Mouse (Mus musculus) CD4-positive, CD25-positive, alpha-beta regulatory T cell, adult 4 months (primary cell): ENCODE measurements at regions not wholly inside any gene's neighbourhood (a gene's known extent, or its start where the extent isn't known, plus 50 kb on each side); places are given as distances from the start of the nearest gene placed in this dataset.

ENCODE experiments used
- ATAC-seq: one replicate; pipeline ENCODE4 v1.8.0; 2017

GRCm38 (mm10) chr15:56604266-56604665 is 873.2 kb downstream of the Slc22a22 start:
- ATAC-seq = no peak

- ATAC-seq = no peak
Observed at GRCm38 (mm10) chr15:56592656-56593055, 884.8 kb downstream of the Slc22a22 start.

- no peak for ATAC-seq
Observed at GRCm38 (mm10) chr15:56580745-56581515, 896.5 kb downstream of the Slc22a22 start.

- no peak for ATAC-seq
Observed at GRCm38 (mm10) chr15:56563192-56563591, 914.2 kb downstream of the Slc22a22 start.

GRCm38 (mm10) chr15:56562785-56563184 is 914.6 kb downstream of the Slc22a22 start:
- no peak for ATAC-seq

GRCm38 (mm10) chr15:56562143-56562542 is 915.3 kb downstream of the Slc22a22 start:
- no peak for ATAC-seq

- ATAC-seq = no peak
Observed at GRCm38 (mm10) chr15:56554386-56554785, 923.0 kb downstream of the Slc22a22 start.

- no peak for ATAC-seq
Observed at GRCm38 (mm10) chr15:56553851-56554250, 923.6 kb downstream of the Slc22a22 start.

- ATAC-seq = no peak
Observed at GRCm38 (mm10) chr15:56531529-56531928, 945.9 kb downstream of the Slc22a22 start.

- no peak for ATAC-seq
Observed at GRCm38 (mm10) chr15:56518379-56518778, 959.0 kb downstream of the Slc22a22 start.

GRCm38 (mm10) chr15:56516095-56516494 is 961.3 kb downstream of the Slc22a22 start:
- ATAC-seq = no peak

- no peak for ATAC-seq
Observed at GRCm38 (mm10) chr15:56498774-56499173, 978.7 kb downstream of the Slc22a22 start.

GRCm38 (mm10) chr15:56497757-56498156 is 979.7 kb downstream of the Slc22a22 start:
- no peak for ATAC-seq

GRCm38 (mm10) chr15:56496355-56496754 is 981.1 kb downstream of the Slc22a22 start:
- ATAC-seq = no peak

- no peak for ATAC-seq
Observed at GRCm38 (mm10) chr15:56485931-56486330, 991.5 kb downstream of the Slc22a22 start.

- ATAC-seq = no peak
Observed at GRCm38 (mm10) chr15:56484693-56485092, 992.7 kb downstream of the Slc22a22 start.

- no peak for ATAC-seq
Observed at GRCm38 (mm10) chr15:56479682-56480081, 997.7 kb downstream of the Slc22a22 start.

- ATAC-seq = no peak
Observed at GRCm38 (mm10) chr15:56479015-56479414, 998.4 kb downstream of the Slc22a22 start.

- ATAC-seq = no peak
Observed at GRCm38 (mm10) chr15:56473679-56474078, 1003.7 kb downstream of the Slc22a22 start.

GRCm38 (mm10) chr15:56451881-56452280 is 1025.5 kb downstream of the Slc22a22 start:
- ATAC-seq = no peak

- ATAC-seq = no peak
Observed at GRCm38 (mm10) chr15:56448015-56448645, 1029.3 kb downstream of the Slc22a22 start.

- no peak for ATAC-seq
Observed at GRCm38 (mm10) chr15:56440171-56440570, 1037.3 kb downstream of the Slc22a22 start.

- no peak for ATAC-seq
Observed at GRCm38 (mm10) chr15:56438370-56438769, 1039.1 kb downstream of the Slc22a22 start.

- no peak for ATAC-seq
Observed at GRCm38 (mm10) chr15:56436131-56436530, 1041.3 kb downstream of the Slc22a22 start.
